Mouse (Mus musculus) small intestine, adult 2 months (tissue): ENCODE data around the gene Sept11.

Experiments used
- CTCF ChIP-seq: fragments of 200-500 bp; IDR thresholded peaks from 2 replicates; pipeline ENCODE4 v1.5.1; 2012; ENCODE audit warnings: low read depth, mild to moderate bottlenecking, control low read depth, inconsistent platforms, low read length, moderate library complexity, mixed read lengths; ENCODE audit not compliant: insufficient replicate concordance, insufficient read length; ENCODE audit errors: extremely low read depth
- POLR2A ChIP-seq: fragments of 200-500 bp; IDR thresholded peaks from 2 replicates; pipeline ENCODE4 v1.6.1; 2012; ENCODE audit warnings: low read depth, mild to moderate bottlenecking, control low read depth, inconsistent platforms, low read length, moderate library complexity

- TF ChIP-seq POLR2A (no peak), CTCF (no peak)
Observed at GRCm38 (mm10) chr5:93205371-93206108, 112.3 kb downstream of the Sept11 start.
